Mouse (Mus musculus) gastrocnemius, postnatal 4 days (tissue): Measurements from ENCODE around the gene Afg1l. TPM values are rescaled to one million over a fixed set of nuclear protein-coding genes. Genes with fewer than 3 reads are reported as not detected.

Experiments used
- DNase-seq, 2 experiments: peaks; one replicate each; pipeline ENCODE4 v3.0.0; 2021 to 2022; ENCODE audit warnings: low spot score in 2 of 2, mixed read lengths in 2 of 2
- total RNA-seq, 2 experiments: library from RNA; stranded (reverse); gene quantifications; 2 replicates each; pipeline ENCODE4 v1.2.3; 2021

Afg1l gene
- total RNA-seq, 2 experiments from 2014 or later: 5.0 to 6.3 TPM

GRCm38 (mm10) chr10:42299967-42300366 is 178.4 kb downstream of the Afg1l start:
- DNase-seq: no peak

GRCm38 (mm10) chr10:42299426-42299825 is 178.9 kb downstream of the Afg1l start:
- DNase-seq: no peak

GRCm38 (mm10) chr10:42297954-42298353 is 180.4 kb downstream of the Afg1l start:
- DNase-seq: no peak

- DNase-seq: no peak
These were observed 181.3 kb downstream of the Afg1l start for GRCm38 (mm10) chr10:42297109-42297508.

DNA sequence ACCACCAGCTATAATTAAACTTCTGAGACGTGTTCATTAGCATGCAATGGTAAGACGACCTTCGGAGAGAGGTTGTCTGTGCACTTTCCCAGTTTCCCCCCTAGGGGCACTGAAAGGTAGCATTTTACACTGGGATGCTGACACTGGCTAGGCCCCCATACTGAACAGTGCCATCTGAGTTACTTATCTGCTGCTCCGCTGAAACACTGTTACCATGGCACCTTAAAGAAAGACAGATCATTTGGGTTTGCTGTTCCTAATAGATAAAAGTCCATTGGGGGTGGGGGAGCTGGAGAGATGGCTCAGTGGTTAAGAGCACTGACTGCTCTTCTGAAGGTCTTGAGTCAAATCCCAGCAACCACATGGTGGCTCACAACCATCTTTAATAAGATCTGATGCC is 181.8 kb downstream of the Afg1l start:
- DNase-seq: no peak

DNA sequence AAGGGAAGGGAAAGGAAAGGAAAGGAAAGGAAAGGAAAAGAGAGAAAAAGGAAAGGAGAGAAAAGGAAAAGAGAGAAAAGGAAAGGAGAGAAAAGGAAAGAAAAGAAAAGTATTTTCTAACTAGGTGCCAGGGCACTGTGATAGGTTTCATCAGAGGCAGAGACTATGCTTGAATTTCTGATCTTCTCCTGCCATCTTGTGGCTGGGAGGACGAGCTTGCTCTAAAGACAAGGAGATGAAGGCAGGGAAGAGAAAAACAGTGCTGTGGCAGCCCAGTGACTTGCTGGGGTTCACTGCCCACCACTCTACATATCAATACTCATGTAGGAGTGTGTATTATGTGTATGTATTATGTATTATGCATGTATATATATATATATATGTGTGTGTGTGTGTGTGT is 183.3 kb downstream of the Afg1l start:
- no peak for DNase-seq

DNA sequence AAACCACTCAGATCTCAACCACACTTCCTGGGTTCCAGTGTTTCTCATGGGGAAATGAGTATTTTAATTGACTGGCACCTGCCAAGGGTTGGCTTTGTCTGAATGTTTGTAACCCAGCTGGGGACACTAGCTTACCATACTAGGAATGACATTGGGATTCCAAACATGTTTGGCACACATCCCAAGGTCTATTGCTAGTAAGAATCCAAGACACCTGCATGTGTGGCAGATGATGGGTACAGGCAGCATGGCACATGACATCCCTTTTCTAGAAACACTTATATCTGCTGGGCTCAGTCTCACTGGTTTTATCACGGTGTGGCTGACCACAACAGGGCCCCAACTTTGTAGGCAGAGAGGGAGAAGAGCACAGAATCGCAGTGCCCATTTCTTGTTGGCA is 184.0 kb downstream of the Afg1l start:
- DNase-seq: no peak

GRCm38 (mm10) chr10:42293877-42294276 is 184.5 kb downstream of the Afg1l start:
- no peak for DNase-seq

- DNase-seq: peak in 1 of 2 experiments; percentile 37
These were observed 187.0 kb downstream of the Afg1l start for GRCm38 (mm10) chr10:42291360-42291759.

GRCm38 (mm10) chr10:42287666-42288065 is 190.7 kb downstream of the Afg1l start:
- DNase-seq: no peak

DNA sequence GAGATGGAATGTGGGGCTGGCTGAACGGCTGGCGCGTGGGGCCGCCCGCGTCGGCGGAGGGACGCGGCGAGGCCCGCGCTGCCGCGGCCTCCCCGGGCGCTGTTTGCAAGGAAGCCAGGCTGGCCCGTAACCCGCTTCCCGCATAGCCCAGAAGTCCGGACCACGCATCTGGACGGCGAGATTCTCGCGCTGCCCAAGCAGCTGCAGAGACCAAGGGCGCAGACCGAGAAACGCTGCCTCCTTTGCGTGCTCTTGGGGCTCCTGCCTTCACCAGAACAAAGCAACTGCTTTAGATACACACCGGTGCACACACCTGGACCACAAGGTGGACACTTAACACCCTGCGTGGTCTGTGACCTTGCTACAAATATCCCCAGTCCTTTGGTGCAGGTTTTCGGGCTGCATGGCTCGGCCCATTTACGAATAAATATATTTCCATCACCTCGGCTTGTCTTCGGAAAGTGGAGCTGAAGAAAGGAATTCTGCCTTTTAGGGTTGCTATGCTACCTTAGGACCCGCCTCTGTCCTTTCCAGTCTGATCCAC is 200.0 kb downstream of the Afg1l start:
- DNase-seq: no peak

DNA sequence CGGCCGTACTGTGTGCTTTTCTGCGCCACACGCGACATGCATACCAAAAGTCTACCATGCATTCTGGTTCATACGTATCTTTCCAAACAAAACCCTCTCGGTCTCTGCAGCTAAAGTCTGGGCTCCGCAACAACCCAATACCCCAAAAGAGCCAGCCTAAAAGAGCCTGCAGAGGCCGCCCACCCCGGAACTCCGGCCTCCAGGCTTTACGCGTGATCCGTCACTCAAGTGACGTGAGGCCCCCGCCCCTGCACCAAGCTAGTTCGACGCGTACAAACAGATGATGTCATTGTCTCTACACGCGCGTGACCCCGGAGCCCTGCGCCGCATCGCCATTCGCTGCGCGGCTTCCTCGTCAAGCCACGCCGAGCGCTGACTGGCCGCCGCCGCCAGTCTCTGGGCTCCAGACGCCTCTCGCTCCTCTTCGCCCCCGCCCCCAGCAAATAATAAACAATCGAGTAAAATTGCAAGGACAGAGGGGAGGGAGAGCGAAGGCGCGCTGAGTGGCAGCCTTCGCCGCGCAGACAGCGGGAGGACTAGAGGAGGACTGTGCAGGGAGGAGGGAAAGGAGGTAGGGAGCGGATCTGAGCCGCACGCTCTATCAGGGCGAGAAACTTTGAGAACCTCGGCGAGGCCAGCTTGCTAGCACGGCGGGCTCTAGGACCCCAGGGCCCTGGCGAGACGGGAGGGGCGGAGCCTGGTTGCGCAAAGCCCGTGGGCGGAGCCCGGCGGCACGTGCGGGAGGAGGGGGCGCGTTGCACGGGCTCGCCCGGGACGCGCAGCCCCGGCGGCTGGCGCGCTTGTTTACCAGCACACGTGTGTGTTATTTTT is 200.7 kb downstream of the Afg1l start:
- peak; percentile 90 to 98 for DNase-seq

DNA sequence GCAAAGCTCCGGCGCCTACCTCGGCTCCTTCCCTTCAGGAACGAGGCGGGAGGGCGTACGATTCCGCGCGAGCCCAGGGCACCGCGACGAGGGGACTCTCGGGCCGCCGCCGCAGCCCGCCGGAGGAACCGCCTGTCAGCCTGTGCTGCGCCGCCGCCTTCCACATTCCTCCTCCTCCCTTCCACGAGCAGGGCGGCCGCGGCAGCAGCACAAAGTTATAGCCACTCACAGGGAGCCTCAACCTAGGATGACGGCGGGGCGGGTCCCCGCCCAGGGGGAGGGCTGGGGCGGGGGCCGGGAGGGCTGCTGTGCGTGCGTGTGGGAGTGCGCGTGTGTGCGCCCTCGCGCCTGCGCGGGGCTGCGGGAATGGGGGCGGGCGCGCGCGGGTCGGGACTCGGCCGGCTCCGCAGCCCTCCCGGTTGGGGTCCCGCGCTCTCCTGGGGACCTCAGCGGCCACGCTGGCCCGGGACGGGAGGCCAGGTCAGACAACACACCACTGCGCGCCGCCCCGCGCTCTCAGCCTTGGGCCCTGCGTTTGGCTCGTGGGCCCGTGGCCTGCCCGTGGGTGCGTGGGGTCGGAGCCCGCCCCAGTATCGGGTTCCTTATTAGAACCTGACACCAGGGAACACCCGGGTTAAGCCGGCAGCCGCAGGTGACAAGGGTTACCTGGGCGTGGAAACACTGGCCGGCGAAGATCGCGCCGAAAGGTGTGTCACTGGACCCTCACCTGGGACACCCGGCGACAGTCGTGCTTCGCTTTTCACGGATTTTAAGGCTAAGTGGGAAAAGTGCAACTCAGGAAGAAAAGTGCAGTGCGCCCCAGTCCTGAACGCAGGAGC is 201.6 kb downstream of the Afg1l start, which contains the start of gene Foxo3:
Gene Foxo3 (minus strand): TSS at position 249 of the 839 bp plus-strand sequence.
- DNase-seq: peak; percentile 78 to 87

DNA sequence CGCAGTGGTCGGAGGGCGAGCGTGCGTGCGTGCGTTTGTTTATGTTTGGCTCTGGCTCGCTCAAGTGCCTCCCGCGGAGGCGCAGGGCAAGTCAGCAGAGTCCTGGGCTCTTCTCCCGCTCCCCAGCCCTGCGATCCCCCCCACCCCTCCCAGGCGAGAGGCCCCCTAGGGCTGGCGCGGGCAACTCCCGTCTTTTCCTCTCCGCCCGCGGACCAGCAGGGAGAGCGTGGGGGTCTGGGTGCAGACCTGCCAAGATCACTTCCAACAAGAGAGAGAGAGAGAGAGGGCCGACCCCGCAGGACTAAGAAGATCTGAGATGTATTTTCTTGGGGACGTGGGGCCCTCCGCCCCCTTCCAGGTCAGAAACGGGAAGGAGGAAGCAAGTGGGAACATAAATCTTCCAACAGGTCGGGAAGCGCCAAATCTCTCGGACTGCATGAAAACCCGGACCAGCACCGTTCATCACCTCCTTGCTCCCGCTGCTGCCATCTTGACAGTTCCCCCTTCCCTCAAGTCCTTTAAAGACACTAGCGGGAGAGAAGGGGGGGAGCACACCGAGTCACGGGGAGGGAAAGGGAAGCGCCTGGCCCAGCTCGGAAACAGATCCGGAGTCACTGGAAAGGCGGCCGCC is 202.4 kb downstream of the Afg1l start:
- DNase-seq: no peak

DNA sequence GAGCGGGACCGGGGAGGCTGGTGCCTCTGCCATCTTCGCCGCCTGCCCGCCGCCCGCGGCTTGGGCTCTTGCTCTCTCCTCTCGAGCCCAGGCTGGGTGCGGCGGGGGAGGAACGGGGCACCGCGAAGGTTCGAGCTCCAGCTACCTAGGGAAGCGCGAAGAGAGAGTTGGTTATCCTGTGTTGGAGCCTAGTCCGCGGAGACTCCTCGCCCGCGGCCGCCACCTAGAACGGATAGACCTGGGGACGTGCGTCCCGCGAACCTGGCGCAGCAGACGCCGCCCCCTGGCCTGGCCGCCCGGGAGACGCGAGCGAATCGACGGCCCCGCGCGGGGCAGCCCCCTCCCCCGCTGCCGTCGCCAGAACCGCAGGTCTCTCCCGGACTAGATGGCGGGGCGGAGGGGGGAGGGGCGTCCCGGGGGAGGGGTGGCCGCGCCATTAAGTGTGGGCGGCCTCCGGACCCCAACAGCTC is 202.9 kb downstream of the Afg1l start:
- DNase-seq: no peak

DNA sequence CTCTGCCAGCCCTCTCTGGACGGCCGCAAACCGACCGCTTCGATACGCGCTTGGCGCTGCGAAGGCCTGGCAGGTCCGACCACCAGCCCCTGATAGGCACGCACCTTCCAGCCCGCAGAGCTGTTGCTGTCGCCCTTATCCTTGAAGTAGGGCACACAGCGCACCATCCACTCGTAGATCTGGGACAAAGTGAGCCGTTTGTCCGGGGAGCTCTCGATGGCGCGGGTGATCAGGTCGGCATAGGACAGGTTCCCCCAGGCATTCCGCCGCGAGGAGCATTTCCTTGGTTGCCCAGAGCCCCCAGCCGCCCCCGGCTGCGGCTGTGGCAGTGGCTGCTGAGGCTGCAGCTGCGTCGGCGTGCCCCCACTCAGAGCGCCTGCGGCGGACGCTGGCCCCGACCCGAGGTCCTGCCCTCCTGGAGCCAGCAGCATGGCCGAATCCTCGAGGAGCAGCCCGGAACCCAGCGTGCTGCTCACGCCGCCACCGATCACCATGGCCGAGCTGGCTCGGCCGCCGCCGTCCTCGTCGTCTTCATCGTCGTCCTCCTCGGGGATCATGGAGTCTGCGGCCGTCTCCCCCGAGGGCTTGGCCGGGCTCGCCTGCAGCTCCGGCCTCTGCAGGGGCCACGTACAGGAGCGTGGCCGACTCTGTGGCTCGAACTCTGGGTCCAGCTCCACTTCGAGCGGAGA is 203.5 kb downstream of the Afg1l start:
- peak in 1 of 2 experiments; percentile 57 for DNase-seq

- no peak for DNase-seq
These were observed 204.3 kb downstream of the Afg1l start for GRCm38 (mm10) chr10:42273760-42274691.

- DNase-seq: no peak
These were observed 205.0 kb downstream of the Afg1l start for GRCm38 (mm10) chr10:42273403-42273759.

- DNase-seq: no peak
These were observed 206.7 kb downstream of the Afg1l start for GRCm38 (mm10) chr10:42271454-42272230.
